Mouse (Mus musculus): Measurements from ENCODE around the gene Arhgef38. TPM values are rescaled to one million over a fixed set of nuclear protein-coding genes. Genes with fewer than 3 reads are reported as not detected.

Gene Arhgef38
- polyA plus RNA-seq, 1 experiment from 2014 or later = not detected

DNA sequence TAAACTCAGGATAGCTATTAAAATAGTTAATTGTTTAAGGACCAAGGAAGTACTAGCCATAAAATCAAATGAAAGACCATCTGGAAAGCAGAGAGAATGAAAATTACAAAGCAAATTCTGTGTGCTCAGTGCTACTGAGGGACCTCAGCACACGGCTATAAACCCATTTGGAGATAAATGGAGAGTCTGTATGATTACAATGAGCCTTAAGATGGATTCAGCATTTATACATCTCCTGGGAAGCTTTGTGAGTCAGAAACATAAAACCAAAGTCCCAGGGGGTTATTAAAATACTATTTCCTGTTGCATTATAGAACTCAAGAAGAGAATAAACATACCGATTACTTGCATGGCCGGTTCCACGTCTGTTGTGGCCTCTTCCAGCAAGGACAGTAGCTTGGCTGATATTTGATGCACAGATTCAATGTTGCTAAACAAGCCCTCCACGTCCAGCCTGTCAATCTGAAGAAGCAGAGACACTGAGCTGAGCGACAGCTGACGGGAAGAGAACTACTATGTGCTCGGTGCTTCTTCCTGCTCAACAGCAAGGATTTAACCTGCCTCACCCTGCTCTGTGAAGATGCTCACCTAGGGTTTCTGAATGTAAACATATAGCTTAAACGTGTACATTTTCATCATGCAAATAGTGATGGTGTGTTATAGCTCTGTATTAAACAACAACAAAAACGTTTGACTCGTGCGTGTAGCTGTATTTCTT lies 58.6 kb downstream of the Arhgef38 start:
- H3K9ac ChIP-seq (replicated peaks; ENCODE audit: low read depth, low read length) = no peak overlapping the region
- H3K36me3 ChIP-seq (ENCODE audit: control insufficient read depth, insufficient read depth, low read length) = no peaks in the 10 kb centered on the region
- H3K27ac ChIP-seq (ENCODE audit: low read depth, low read length) = peak overlapping the region; percentile 45; the same call in 1 of the 2 replicates
- H3K4me1 ChIP-seq (ENCODE audit: control insufficient read depth, insufficient read depth, low read length) = no peaks in the 10 kb centered on the region
- 54% methylated on average over 12 of the region's 12 CpGs for WGBS
- no peak overlapping the region for H3K4me2 ChIP-seq (ENCODE audit: low read depth, low read length)
- H3K4me3 ChIP-seq (ENCODE audit: low read depth, low read length) = no peak overlapping the region
- H3K9me3 ChIP-seq (ENCODE audit: control insufficient read depth, low read length) = no peaks in the 10 kb centered on the region
- H3K27me3 ChIP-seq (ENCODE audit: control insufficient read depth, insufficient read depth, low read length) = no peaks in the 10 kb centered on the region
- ATAC-seq (ENCODE audit: low read depth) = peak; percentile 90

DNA sequence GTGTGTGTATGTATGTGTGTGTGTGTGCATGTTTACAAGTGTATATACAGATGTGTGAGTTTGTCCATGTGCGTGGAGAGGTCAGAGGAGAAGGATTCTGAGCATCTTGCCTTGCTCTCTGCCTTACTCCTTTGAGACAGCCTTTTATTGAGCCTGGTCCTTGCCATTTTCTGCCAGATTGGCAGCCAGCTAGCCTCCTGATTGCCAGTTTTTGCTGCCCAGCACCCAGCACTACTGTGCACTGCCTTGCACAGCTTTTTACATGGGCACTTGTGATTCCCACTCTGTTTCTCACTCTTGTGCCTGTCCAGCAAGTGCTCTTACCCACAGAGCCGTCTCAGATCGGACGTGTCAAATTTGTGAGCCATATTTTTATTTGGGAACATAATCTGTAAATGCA lies 62.5 kb downstream of the Arhgef38 start:
- WGBS = 90% methylated on average over 4 of the region's 4 CpGs
- no peak overlapping the region for H3K27ac ChIP-seq (ENCODE audit: low read depth, low read length)

GRCm38 (mm10) chr3:133169737-133170136 lies 65.0 kb downstream of the Arhgef38 start:
- H3K9ac ChIP-seq (replicated peaks; ENCODE audit: low read depth, low read length) = no peak overlapping the region
- no peak overlapping the region for H3K4me3 ChIP-seq (ENCODE audit: low read depth, low read length)
- H3K4me2 ChIP-seq (ENCODE audit: low read depth, low read length) = no peak overlapping the region
- 92% methylated on average over 7 of the region's 7 CpGs for WGBS
- no peak for ATAC-seq (ENCODE audit: low read depth)
- no peaks in the 10 kb centered on the region for H3K36me3 ChIP-seq (ENCODE audit: control insufficient read depth, insufficient read depth, low read length)
- H3K9me3 ChIP-seq (ENCODE audit: control insufficient read depth, low read length) = no peaks in the 10 kb centered on the region
- H3K27me3 ChIP-seq (ENCODE audit: control insufficient read depth, insufficient read depth, low read length) = no peaks in the 10 kb centered on the region
- H3K4me1 ChIP-seq (ENCODE audit: control insufficient read depth, insufficient read depth, low read length) = no peaks in the 10 kb centered on the region
- no peak overlapping the region for H3K27ac ChIP-seq (ENCODE audit: low read depth, low read length)

More for the DNA sequence above, 62.5 kb downstream of the Arhgef38 start:
- H3K9me3 ChIP-seq (ENCODE audit: control insufficient read depth, low read length) = no peaks in the 10 kb centered on the region
- H3K4me1 ChIP-seq (ENCODE audit: control insufficient read depth, insufficient read depth, low read length) = no peaks in the 10 kb centered on the region
- no peaks in the 10 kb centered on the region for H3K27me3 ChIP-seq (ENCODE audit: control insufficient read depth, insufficient read depth, low read length)
- H3K9ac ChIP-seq (replicated peaks; ENCODE audit: low read depth, low read length) = no peak overlapping the region
- ATAC-seq (ENCODE audit: low read depth) = no peak
- no peak overlapping the region for H3K4me2 ChIP-seq (ENCODE audit: low read depth, low read length)
- no peak overlapping the region for H3K4me3 ChIP-seq (ENCODE audit: low read depth, low read length)
- H3K36me3 ChIP-seq (ENCODE audit: control insufficient read depth, insufficient read depth, low read length) = no peaks in the 10 kb centered on the region

DNA sequence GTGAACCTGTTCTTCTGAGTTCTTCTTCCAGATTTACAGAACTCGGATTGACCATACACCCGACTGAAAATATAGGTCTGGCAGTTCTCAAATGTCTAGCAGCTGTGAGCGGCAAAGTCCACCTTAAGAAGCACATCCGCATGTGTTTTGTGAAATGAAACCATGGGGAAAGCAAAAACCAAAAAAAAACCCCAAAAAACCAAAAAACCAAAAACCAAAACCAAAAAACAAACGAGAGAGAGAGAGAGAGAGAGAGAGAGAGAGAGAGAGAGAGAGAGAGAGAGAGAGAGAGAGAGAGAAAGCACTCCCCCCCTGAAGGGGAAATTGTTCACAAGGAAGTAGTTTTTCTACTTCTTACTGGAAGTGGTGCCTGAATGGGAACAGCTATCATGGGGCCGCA lies 67.2 kb downstream of the Arhgef38 start:
- H3K9ac ChIP-seq (replicated peaks; ENCODE audit: low read depth, low read length) = no peak overlapping the region
- no peak overlapping the region for H3K27ac ChIP-seq (ENCODE audit: low read depth, low read length)
- H3K36me3 ChIP-seq (ENCODE audit: control insufficient read depth, insufficient read depth, low read length) = no peaks in the 10 kb centered on the region
- WGBS = 80% methylated on average over 6 of the region's 6 CpGs
- ATAC-seq (ENCODE audit: low read depth) = no peak
- no peak overlapping the region for H3K4me2 ChIP-seq (ENCODE audit: low read depth, low read length)
- peaks cover 4% of the 10 kb centered on the region; the same call in 1 of the 2 replicates for H3K4me1 ChIP-seq (ENCODE audit: control insufficient read depth, insufficient read depth, low read length)
- H3K27me3 ChIP-seq (ENCODE audit: control insufficient read depth, insufficient read depth, low read length) = no peaks in the 10 kb centered on the region
- no peak overlapping the region for H3K4me3 ChIP-seq (ENCODE audit: low read depth, low read length)
- H3K9me3 ChIP-seq (ENCODE audit: control insufficient read depth, low read length) = no peaks in the 10 kb centered on the region

DNA sequence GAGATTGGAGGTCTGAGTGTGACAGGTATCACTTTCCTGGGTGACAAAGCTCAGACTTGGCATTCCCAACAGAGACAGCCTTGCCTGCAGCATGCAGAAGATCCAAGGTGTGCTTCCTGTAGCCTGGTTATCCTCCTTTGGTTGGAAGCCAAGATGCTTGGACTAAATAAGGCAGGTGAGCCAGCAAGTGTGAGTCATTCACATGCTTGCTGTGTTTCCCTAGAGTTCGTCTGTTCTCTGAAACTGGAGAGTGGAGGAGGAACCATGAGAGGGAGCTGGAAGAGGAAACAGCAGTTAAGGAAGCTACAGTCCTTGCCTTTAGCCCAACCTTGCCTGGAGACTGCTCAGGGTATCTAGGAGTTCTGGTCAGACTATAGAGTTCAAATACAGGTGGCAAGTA lies 69.6 kb downstream of the Arhgef38 start:
- Histone ChIP-seq H3K4me3 (ENCODE audit: low read depth, low read length) (no peak overlapping the region), H3K9ac (replicated peaks; ENCODE audit: low read depth, low read length) (no peak overlapping the region), H3K36me3 (ENCODE audit: control insufficient read depth, insufficient read depth, low read length) (no peaks in the 10 kb centered on the region), H3K9me3 (ENCODE audit: control insufficient read depth, low read length) (no peaks in the 10 kb centered on the region), H3K27me3 (ENCODE audit: control insufficient read depth, insufficient read depth, low read length) (no peaks in the 10 kb centered on the region), H3K4me2 (ENCODE audit: low read depth, low read length) (no peak overlapping the region), H3K4me1 (ENCODE audit: control insufficient read depth, insufficient read depth, low read length) (peaks cover 4% of the 10 kb centered on the region; the same call in 1 of the 2 replicates), H3K27ac (ENCODE audit: low read depth, low read length) (no peak overlapping the region)
- 44% methylated on average over 1 of the region's 1 CpGs for WGBS
- no peak for ATAC-seq (ENCODE audit: low read depth)

DNA sequence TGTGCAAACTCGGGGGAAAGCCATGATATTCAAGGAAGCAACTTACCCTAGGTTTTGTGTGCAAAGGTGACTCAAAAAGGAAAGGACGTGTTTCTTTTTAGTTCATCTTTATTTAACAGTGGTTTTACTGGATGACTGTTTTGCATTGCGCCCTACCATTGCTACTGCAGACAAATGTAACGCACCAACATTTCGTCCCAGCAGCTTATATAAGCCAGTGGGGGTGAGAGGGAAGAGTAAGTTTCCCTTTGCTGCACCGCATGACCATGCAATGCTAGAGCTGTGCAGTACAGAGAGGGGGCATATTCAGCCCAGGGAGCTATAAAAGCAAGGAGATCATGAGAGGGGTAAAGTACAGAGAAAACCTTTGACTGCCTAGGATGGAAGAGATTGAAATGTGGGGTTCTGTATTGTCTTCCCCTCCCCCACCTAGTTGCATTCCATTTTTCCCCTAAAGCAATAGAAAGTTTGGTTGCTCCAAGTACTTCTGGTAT lies 70.8 kb downstream of the Arhgef38 start:
- ATAC-seq (ENCODE audit: low read depth) = no peak
- WGBS = 91% methylated on average over 6 of the region's 6 CpGs
- peaks cover 4% of the 10 kb centered on the region; the same call in 1 of the 2 replicates for H3K4me1 ChIP-seq (ENCODE audit: control insufficient read depth, insufficient read depth, low read length)
- H3K9ac ChIP-seq (replicated peaks; ENCODE audit: low read depth, low read length) = no peak overlapping the region
- no peaks in the 10 kb centered on the region for H3K9me3 ChIP-seq (ENCODE audit: control insufficient read depth, low read length)
- H3K4me3 ChIP-seq (ENCODE audit: low read depth, low read length) = no peak overlapping the region
- no peak overlapping the region for H3K4me2 ChIP-seq (ENCODE audit: low read depth, low read length)
- H3K36me3 ChIP-seq (ENCODE audit: control insufficient read depth, insufficient read depth, low read length) = no peaks in the 10 kb centered on the region
- no peaks in the 10 kb centered on the region for H3K27me3 ChIP-seq (ENCODE audit: control insufficient read depth, insufficient read depth, low read length)
- no peak overlapping the region for H3K27ac ChIP-seq (ENCODE audit: low read depth, low read length)

DNA sequence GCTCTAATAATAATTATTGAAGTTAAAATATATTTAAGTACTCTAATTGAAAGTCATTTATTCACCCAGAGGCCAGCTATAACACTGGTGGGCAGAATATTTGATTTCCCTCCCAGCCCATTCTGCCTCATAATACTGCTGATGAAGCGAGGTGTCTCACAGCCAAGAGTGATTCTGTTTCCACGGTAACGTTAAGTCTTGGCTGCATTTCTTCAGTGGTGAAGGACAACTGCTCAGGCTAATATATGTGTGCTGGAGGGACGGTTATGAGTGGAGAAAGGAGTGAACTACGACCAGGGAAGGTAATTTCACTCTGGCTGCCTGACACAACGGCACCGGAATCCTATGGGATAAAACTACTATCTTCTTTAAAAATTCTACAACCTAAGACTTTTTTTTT lies 71.6 kb downstream of the Arhgef38 start:
- Histone ChIP-seq H3K4me3 (ENCODE audit: low read depth, low read length) (no peak overlapping the region), H3K9me3 (ENCODE audit: control insufficient read depth, low read length) (no peaks in the 10 kb centered on the region), H3K27me3 (ENCODE audit: control insufficient read depth, insufficient read depth, low read length) (no peaks in the 10 kb centered on the region), H3K9ac (replicated peaks; ENCODE audit: low read depth, low read length) (no peak overlapping the region), H3K36me3 (ENCODE audit: control insufficient read depth, insufficient read depth, low read length) (no peaks in the 10 kb centered on the region), H3K4me2 (ENCODE audit: low read depth, low read length) (no peak overlapping the region), H3K27ac (ENCODE audit: low read depth, low read length) (no peak overlapping the region), H3K4me1 (ENCODE audit: control insufficient read depth, insufficient read depth, low read length) (peaks cover 4% of the 10 kb centered on the region; the same call in 1 of the 2 replicates)
- 36% methylated on average over 7 of the region's 7 CpGs for WGBS
- ATAC-seq (ENCODE audit: low read depth) = peak; percentile 80

- Histone ChIP-seq H3K4me3 (ENCODE audit: low read depth, low read length) (no peak overlapping the region), H3K4me2 (ENCODE audit: low read depth, low read length) (no peak overlapping the region), H3K27me3 (ENCODE audit: control insufficient read depth, insufficient read depth, low read length) (no peaks in the 10 kb centered on the region), H3K36me3 (ENCODE audit: control insufficient read depth, insufficient read depth, low read length) (no peaks in the 10 kb centered on the region), H3K4me1 (ENCODE audit: control insufficient read depth, insufficient read depth, low read length) (peaks cover 4% of the 10 kb centered on the region; the same call in 1 of the 2 replicates), H3K9me3 (ENCODE audit: control insufficient read depth, low read length) (no peaks in the 10 kb centered on the region), H3K9ac (replicated peaks; ENCODE audit: low read depth, low read length) (no peak overlapping the region), H3K27ac (ENCODE audit: low read depth, low read length) (no peak overlapping the region)
- ATAC-seq (ENCODE audit: low read depth) = no peak
- WGBS = 93% methylated on average over 1 of the region's 1 CpGs
Measured at GRCm38 (mm10) chr3:133161407-133161806, 73.3 kb downstream of the Arhgef38 start.

GRCm38 (mm10) chr3:133158260-133158659 lies 76.5 kb downstream of the Arhgef38 start:
- H3K36me3 ChIP-seq (ENCODE audit: control insufficient read depth, insufficient read depth, low read length) = no peaks in the 10 kb centered on the region
- H3K27me3 ChIP-seq (ENCODE audit: control insufficient read depth, insufficient read depth, low read length) = no peaks in the 10 kb centered on the region
- H3K9ac ChIP-seq (replicated peaks; ENCODE audit: low read depth, low read length) = no peak overlapping the region
- H3K4me1 ChIP-seq (ENCODE audit: control insufficient read depth, insufficient read depth, low read length) = peaks cover 2% of the 10 kb centered on the region; the same call in 1 of the 2 replicates
- 66% methylated on average over 5 of the region's 5 CpGs for WGBS
- no peak for ATAC-seq (ENCODE audit: low read depth)
- no peaks in the 10 kb centered on the region for H3K9me3 ChIP-seq (ENCODE audit: control insufficient read depth, low read length)
- no peak overlapping the region for H3K27ac ChIP-seq (ENCODE audit: low read depth, low read length)
- H3K4me2 ChIP-seq (ENCODE audit: low read depth, low read length) = no peak overlapping the region
- H3K4me3 ChIP-seq (ENCODE audit: low read depth, low read length) = no peak overlapping the region
